Mouse (Mus musculus) erythroblast, embryonic 14.5 days (primary cell): Measurements from ENCODE around the gene Ms4a3.

Source experiments
- GATA1 ChIP-seq: IDR thresholded peaks from 2 replicates; pipeline ENCODE4 v1.6.1; 2012; ENCODE audit warnings: low read length, inconsistent platforms, mixed read lengths
- TAL1 ChIP-seq: IDR thresholded peaks from 3 replicates; pipeline ENCODE4 v1.6.1; 2012; ENCODE audit warnings: low read length, inconsistent platforms, mixed read lengths

DNA sequence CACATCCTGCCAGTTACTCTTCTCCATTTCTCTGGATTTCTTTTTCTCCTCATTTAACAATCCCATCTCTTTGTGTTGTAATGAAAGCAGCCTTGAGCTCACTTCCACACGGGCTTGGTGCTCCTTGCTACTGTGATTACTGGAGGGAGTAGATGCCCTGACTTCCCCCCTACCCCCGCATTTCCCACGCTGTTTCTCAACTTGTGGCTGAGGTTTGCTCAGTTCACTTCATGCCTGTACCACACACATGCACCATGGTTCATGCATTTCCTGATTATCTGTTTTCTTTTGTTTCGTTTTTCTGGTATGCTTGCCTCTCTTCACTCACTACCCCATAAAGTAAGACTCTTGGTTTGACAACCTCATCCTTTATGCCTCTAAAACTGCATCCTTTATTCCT, 51.4 kb downstream of the Ms4a3 start:
- no peak for TF ChIP-seq GATA1
- TF ChIP-seq TAL1: no peak
